8 mouse cellular contexts compared by ENCODE assay signal in the genomic region with DNA sequence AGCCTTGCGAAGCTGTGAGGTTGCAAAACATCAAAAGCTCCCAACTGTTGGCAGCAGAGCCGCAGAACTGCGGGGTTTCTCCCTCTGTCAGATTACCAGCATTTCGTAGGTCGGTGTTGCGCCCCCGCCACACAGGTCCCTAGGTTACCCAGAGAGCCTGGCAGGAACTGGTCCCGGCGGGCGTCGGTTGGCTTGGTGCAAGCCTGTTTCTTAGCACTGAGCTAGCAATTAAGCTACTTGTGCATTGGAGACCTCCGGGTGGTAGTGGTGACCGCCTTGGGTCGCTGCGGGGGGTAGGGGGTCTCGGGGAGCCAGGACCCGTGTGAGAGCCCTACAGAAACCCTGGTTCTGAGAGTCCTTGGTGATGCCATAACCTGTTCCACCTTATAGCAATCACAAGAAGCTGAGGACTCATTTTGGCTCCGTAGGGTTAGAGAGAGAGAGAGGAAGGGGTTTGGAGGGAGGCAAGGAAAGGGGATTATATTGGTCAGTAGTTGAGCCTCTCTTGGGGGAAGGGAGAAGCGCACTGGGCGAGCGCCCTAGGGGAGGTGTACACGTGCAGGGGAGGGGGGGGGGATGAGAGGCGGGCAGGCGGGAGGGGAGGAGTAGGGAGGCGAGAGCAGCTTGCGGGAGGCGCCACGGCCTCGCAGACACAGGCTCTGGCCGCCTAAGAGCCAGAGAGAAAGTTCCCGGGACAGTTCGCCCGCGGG. TPM values are rescaled to one million over a fixed set of nuclear protein-coding genes. Genes with fewer than 3 reads are reported as not detected.
DNase-seq lines count a peak whose midpoint lies in the region; ATAC-seq and TF ChIP-seq lines count a peak whose summit lies in the region.

A gene (plus strand): TSS at position 653 of the 710 bp plus-strand sequence.

- DNase-seq in cerebellum, postnatal 10 days = peak; percentile 46 to 52
- DNase-seq in ES-E14 (ENCODE audit: low read depth, low spot score) = peak; percentile 22
- DNase-seq in liver, embryonic 13.5 days = no peak
- DNase-seq in spleen, adult 18-20 months = no peak

- H3K4me3 ChIP-seq in ES-E14 (ENCODE audit: insufficient read depth in 1 of 2, low read depth in 1 of 2, low read length in 2 of 2, poor library complexity in 1 of 2, severe bottlenecking in 1 of 2) = peak within 1 kb of the TSS; percentile 54 to 63
- peak within 1 kb of the TSS; percentile 56 for H3K4me3 ChIP-seq in forebrain, embryonic 13.5 days
- H3K4me3 ChIP-seq in intestine, embryonic 15.5 days (replicated peaks) = peak within 1 kb of the TSS; percentile 41
- peak within 1 kb of the TSS; percentile 44 for H3K4me3 ChIP-seq in liver, embryonic 13.5 days (replicated peaks)
- peak within 1 kb of the TSS; percentile 47 for H3K4me3 ChIP-seq in neural tube, embryonic 14.5 days (ENCODE audit: low read depth, low read length)

- H3K9ac ChIP-seq in ES-E14 (ENCODE audit: insufficient read depth, low read depth, low read length, poor library complexity, severe bottlenecking) = peak within 1 kb of the TSS; percentile 40
- peak within 1 kb of the TSS; percentile 63 for H3K9ac ChIP-seq in forebrain, embryonic 13.5 days
- peak within 1 kb of the TSS; percentile 24 for H3K9ac ChIP-seq in intestine, embryonic 15.5 days
- no peak within 1 kb of the TSS for H3K9ac ChIP-seq in liver, embryonic 13.5 days
- H3K9ac ChIP-seq in neural tube, embryonic 14.5 days (replicated peaks; ENCODE audit: low read depth, low read length) = peak within 1 kb of the TSS; percentile 48

- no peak for ATAC-seq in cerebellum, adult (ENCODE audit: insufficient number of reproducible peaks, low FRiP score, low TSS enrichment)
- peak; percentile 68 for ATAC-seq in forebrain, embryonic 13.5 days
- ATAC-seq in intestine, embryonic 15.5 days = peak; percentile 74
- ATAC-seq in liver, embryonic 13.5 days (ENCODE audit: low read depth) = no peak
- ATAC-seq in neural tube, embryonic 14.5 days (ENCODE audit: low read depth) = peak; percentile 58; the same call in 1 of the 2 replicates

- no peaks in the 10 kb centered on the region for H3K9me3 ChIP-seq in ES-E14 (ENCODE audit: control insufficient read depth, insufficient read depth, low read depth, low read length)
- H3K9me3 ChIP-seq in forebrain, embryonic 13.5 days (replicated peaks) = no peaks in the 10 kb centered on the region
- no peaks in the 10 kb centered on the region for H3K9me3 ChIP-seq in intestine, embryonic 15.5 days
- no peaks in the 10 kb centered on the region for H3K9me3 ChIP-seq in liver, embryonic 13.5 days (replicated peaks)
- H3K9me3 ChIP-seq in neural tube, embryonic 14.5 days (ENCODE audit: control insufficient read depth, low read length) = no peaks in the 10 kb centered on the region

- H3K36me3 ChIP-seq in ES-E14 (ENCODE audit: control insufficient read depth, insufficient read depth, low read length, poor library complexity, severe bottlenecking) = no peaks in the 10 kb centered on the region
- H3K36me3 ChIP-seq in forebrain, embryonic 13.5 days (ENCODE audit: poor library complexity, severe bottlenecking) = no peaks in the 10 kb centered on the region
- no peaks in the 10 kb centered on the region for H3K36me3 ChIP-seq in intestine, embryonic 15.5 days
- no peaks in the 10 kb centered on the region for H3K36me3 ChIP-seq in liver, embryonic 13.5 days
- no peaks in the 10 kb centered on the region for H3K36me3 ChIP-seq in neural tube, embryonic 14.5 days (ENCODE audit: control insufficient read depth, insufficient read depth, low read length)

- H3K4me2 ChIP-seq in forebrain, embryonic 13.5 days = peak within 1 kb of the TSS; percentile 99
- peak within 1 kb of the TSS; percentile 90 for H3K4me2 ChIP-seq in intestine, embryonic 15.5 days (replicated peaks)
- peak within 1 kb of the TSS; percentile 66 for H3K4me2 ChIP-seq in liver, embryonic 13.5 days
- H3K4me2 ChIP-seq in neural tube, embryonic 14.5 days (ENCODE audit: low read depth, low read length) = peak within 1 kb of the TSS; percentile 96

- H3K27me3 ChIP-seq in forebrain, embryonic 13.5 days = peaks cover 67% of the 10 kb centered on the region
- peaks cover 48% of the 10 kb centered on the region for H3K27me3 ChIP-seq in intestine, embryonic 15.5 days (replicated peaks)
- peaks cover 63% of the 10 kb centered on the region for H3K27me3 ChIP-seq in liver, embryonic 13.5 days
- H3K27me3 ChIP-seq in neural tube, embryonic 14.5 days (ENCODE audit: control insufficient read depth, insufficient read depth, low read length) = peaks cover 21% of the 10 kb centered on the region

- H3K4me1 ChIP-seq in ES-E14 (ENCODE audit: control insufficient read depth in 2 of 2, insufficient read depth in 2 of 2, low read length in 2 of 2, poor library complexity in 1 of 2) = no peaks in the 10 kb centered on the region
- H3K4me1 ChIP-seq in forebrain, embryonic 13.5 days = peaks cover 28% of the 10 kb centered on the region
- peaks cover 13% of the 10 kb centered on the region for H3K4me1 ChIP-seq in intestine, embryonic 15.5 days (replicated peaks)
- 0 out of 2 replicates have a peak, but pooled peaks cover 8% of the 10 kb centered on the region for H3K4me1 ChIP-seq in liver, embryonic 13.5 days (replicated peaks)
- peaks cover 10% of the 10 kb centered on the region for H3K4me1 ChIP-seq in neural tube, embryonic 14.5 days (ENCODE audit: control insufficient read depth, insufficient read depth, low read length)

- under 1% methylated on average over 34 of the region's 34 CpGs for WGBS in forebrain, embryonic 13.5 days
- under 1% methylated on average over 31 of the region's 34 CpGs for WGBS in intestine, embryonic 15.5 days
- 1% methylated on average over 34 of the region's 34 CpGs for WGBS in liver, embryonic 13.5 days (ENCODE audit: insufficient replicate concordance)
- under 1% methylated on average over 32 of the region's 34 CpGs for WGBS in neural tube, embryonic 14.5 days

- H3K27ac ChIP-seq in ES-E14 (ENCODE audit: insufficient read depth, low read depth, low read length, poor library complexity, severe bottlenecking) = no peak within 1 kb of the TSS
- no peak within 1 kb of the TSS for H3K27ac ChIP-seq in forebrain, embryonic 13.5 days
- no peak within 1 kb of the TSS for H3K27ac ChIP-seq in intestine, embryonic 15.5 days
- no peak within 1 kb of the TSS for H3K27ac ChIP-seq in liver, embryonic 13.5 days
- no peak within 1 kb of the TSS for H3K27ac ChIP-seq in neural tube, embryonic 14.5 days (ENCODE audit: low read depth, low read length)

- in situ Hi-C loops in ES-E14 (cut with MboI; ENCODE audit: low sequenced_read_pairs in 2 of 2, unreplicated experiment in 2 of 2) = no loop called here

TF ChIP-seq in ES-E14, 5 proteins besides CTCF, POLR2A, EP300 and RAD21:
- TF ChIP-seq ZC3H11A (IDR thresholded peaks at IDR 0.05; ENCODE audit: borderline replicate concordance, low read depth, low read length) (no peak), HCFC1 (IDR thresholded peaks at IDR 0.05; ENCODE audit: borderline replicate concordance, insufficient read depth, low read length) (no peak), CHD2 (IDR thresholded peaks at IDR 0.05; ENCODE audit: low read depth, low read length) (no peak), MAFK (IDR thresholded peaks at IDR 0.05; ENCODE audit: insufficient read depth, low read depth, low read length) (no peak), ZNF384 (IDR thresholded peaks at IDR 0.05; ENCODE audit: low read depth, low read length) (no peak)

RNA-seq across cellular contexts. Expression of the gene that starts here (rescaled TPM):
- total RNA-seq in ES-E14 (2012; rRNA removed) = 0.27 TPM in 1 of 2 replicates, not detected in the other
- 0.32 and 0.50 TPM in 2 replicates for polyA plus RNA-seq in forebrain, embryonic 13.5 days (2015; fragmentation: Nextera tagmentation; extraction: Ambion mirVana)
- 0.93 and 1.1 TPM in 2 replicates for polyA plus RNA-seq in intestine, embryonic 15.5 days (2015; fragmentation: Nextera tagmentation; extraction: Ambion mirVana)
- 0.07 and 0.14 TPM in 2 replicates for polyA plus RNA-seq in liver, embryonic 13.5 days (2015; fragmentation: Nextera tagmentation; extraction: Ambion mirVana)
- polyA plus RNA-seq in neural tube, embryonic 14.5 days (2014; fragmentation: Nextera tagmentation; extraction: Ambion mirVana) = 1.9 and 3.2 TPM in 2 replicates

Comparison
In these comparisons a context has a peak if more than half of its experiments do, and no peak if none do; other contexts are left out.
1. Peak in DNase-seq, H3K4me3 ChIP-seq and H3K9ac ChIP-seq in ES-E14; RNA of the gene not detected or under 1 TPM.
2. Peak in ATAC-seq, H3K4me3 ChIP-seq, H3K9ac ChIP-seq and H3K4me2 ChIP-seq in forebrain, embryonic 13.5 days; RNA of the gene not detected or under 1 TPM.
3. DNase-seq: peak in cerebellum, postnatal 10 days (2 of 2); none in liver, embryonic 13.5 days (single experiment) and spleen, adult 18-20 months (0 of 2).
4. ATAC-seq: peak in intestine, embryonic 15.5 days (single experiment) and neural tube, embryonic 14.5 days (single experiment); none in cerebellum, adult (single experiment) and liver, embryonic 13.5 days (single experiment).
5. Peak in every context shown above with its lines, with median percentiles within 50 percentile points of each other: H3K4me3 ChIP-seq and H3K4me2 ChIP-seq.